Mouse (Mus musculus) embryonic facial prominence, embryonic 11.5 days (tissue): ENCODE measurements around the gene Tdo2. TPM values are rescaled to one million over a fixed set of nuclear protein-coding genes. Genes with fewer than 3 reads are reported as not detected.

ENCODE experiments used
- ATAC-seq: fragments of 200-750 bp; cut with Nextera tagmentation; replicated peaks from 2 replicates; pipeline ENCODE4 v1.8.0; 2017; ENCODE audit warnings: low read depth; ENCODE audit not compliant: insufficient number of reproducible peaks, low FRiP score, low TSS enrichment
- DNase-seq: peaks from one replicate; pipeline ENCODE4 v3.0.0-alpha.2; 2015; ENCODE audit warnings: low spot score
- H3K27ac ChIP-seq: fragments of 300-500 bp; sonication (generic); replicated peaks from 2 replicates; pipeline ENCODE4 v1.5.1; 2014; ENCODE audit warnings: mild to moderate bottlenecking, low read depth, low read length, control low read depth
- H3K27me3 ChIP-seq: fragments of 300-500 bp; sonication (generic); 2 replicates; pipeline ENCODE4 v1.6.1; 2014; ENCODE audit warnings: mild to moderate bottlenecking, low read length, moderate library complexity, mixed read lengths; ENCODE audit not compliant: control insufficient read depth, insufficient read depth
- H3K36me3 ChIP-seq: fragments of 300-500 bp; sonication (generic); replicated peaks from 2 replicates; pipeline ENCODE4 v1.6.1; 2014; ENCODE audit warnings: low read depth, mild to moderate bottlenecking, low read length, moderate library complexity, mixed read lengths; ENCODE audit not compliant: control insufficient read depth, insufficient read depth
- H3K4me1 ChIP-seq: fragments of 300-500 bp; sonication (generic); 2 replicates; pipeline ENCODE4 v1.6.1; 2014; ENCODE audit warnings: low read length, mixed read lengths; ENCODE audit not compliant: control insufficient read depth, insufficient read depth
- H3K4me2 ChIP-seq: fragments of 300-500 bp; sonication (generic); 2 replicates; pipeline ENCODE4 v1.6.1; 2014; ENCODE audit warnings: low read depth, mild to moderate bottlenecking, control low read depth, low read length, moderate library complexity
- H3K4me3 ChIP-seq: fragments of 300-500 bp; sonication (generic); 2 replicates; pipeline ENCODE4 v1.5.1; 2014; ENCODE audit warnings: low read depth, low read length, control low read depth
- H3K9ac ChIP-seq: fragments of 300-500 bp; sonication (generic); replicated peaks from 2 replicates; pipeline ENCODE4 v1.6.1; 2014; ENCODE audit warnings: mild to moderate bottlenecking, control low read depth, low read length
- H3K9me3 ChIP-seq: fragments of 300-500 bp; sonication (generic); replicated peaks from 2 replicates; pipeline ENCODE4 v1.6.1; 2016; ENCODE audit warnings: mild to moderate bottlenecking, low read length, inconsistent platforms, mixed read lengths; ENCODE audit not compliant: control insufficient read depth
- WGBS: fragments of 180-500 bp; shearing (Covaris S2); extraction: QIAGEN DNeasy Blood & Tissue Kit; methylation state at CpG from one replicate; pipeline ENCODE4 v1.1.7; 2014; 5-methylcytosine and 5-hydroxymethylcytosine counted together
- polyA plus RNA-seq: library from polyadenylated mRNA; unstranded; fragments of >200 nt; fragmentation: Nextera tagmentation; extraction: Ambion mirVana; gene quantifications from 2 replicates; pipeline ENCODE4 v1.2.1, GENCODE M21; 2014

Gene Tdo2
- polyA plus RNA-seq, 1 experiment from 2014 or later = 0.15 TPM

GRCm38 (mm10) chr3:81989692-81990141, 13.7 kb upstream of the Tdo2 start:
- ATAC-seq (no peak), DNase-seq (no peak)
- Histone ChIP-seq H3K36me3 (no peaks in the 10 kb centered on the region), H3K27me3 (no peaks in the 10 kb centered on the region), H3K27ac (no peak overlapping the region), H3K4me1 (no peaks in the 10 kb centered on the region), H3K4me3 (no peak overlapping the region), H3K9me3 (no peaks in the 10 kb centered on the region), H3K4me2 (no peak overlapping the region), H3K9ac (no peak overlapping the region)
- WGBS = 29% methylated on average over 2 of the region's 2 CpGs

- ATAC-seq (no peak), DNase-seq (no peak)
- no peaks in the 10 kb centered on the region for H3K36me3 ChIP-seq
- H3K9ac ChIP-seq = no peak overlapping the region
- H3K27me3 ChIP-seq = no peaks in the 10 kb centered on the region
- H3K27ac ChIP-seq = no peak overlapping the region
- H3K4me3 ChIP-seq = no peak overlapping the region
- no peaks in the 10 kb centered on the region for H3K9me3 ChIP-seq
- no peak overlapping the region for H3K4me2 ChIP-seq
- no peaks in the 10 kb centered on the region for H3K4me1 ChIP-seq
- 94% methylated on average over 3 of the region's 3 CpGs for WGBS
Measured at GRCm38 (mm10) chr3:81987628-81988027, 11.6 kb upstream of the Tdo2 start.

- 99% methylated on average over 2 of the region's 2 CpGs for WGBS
- Histone ChIP-seq H3K4me2 (no peak overlapping the region), H3K9me3 (no peaks in the 10 kb centered on the region), H3K9ac (no peak overlapping the region), H3K4me1 (no peaks in the 10 kb centered on the region), H3K36me3 (no peaks in the 10 kb centered on the region), H3K27ac (no peak overlapping the region), H3K4me3 (no peak overlapping the region), H3K27me3 (no peaks in the 10 kb centered on the region)
- ATAC-seq = no peak
- no peak for DNase-seq
Measured at GRCm38 (mm10) chr3:81986103-81986502, 10.1 kb upstream of the Tdo2 start.

GRCm38 (mm10) chr3:81985100-81985499, 9.1 kb upstream of the Tdo2 start:
- no peaks in the 10 kb centered on the region for H3K36me3 ChIP-seq
- H3K27ac ChIP-seq = no peak overlapping the region
- no peak overlapping the region for H3K9ac ChIP-seq
- no peak for ATAC-seq
- H3K4me1 ChIP-seq = no peaks in the 10 kb centered on the region
- 62% methylated on average over 1 of the region's 1 CpGs for WGBS
- DNase-seq = no peak
- H3K27me3 ChIP-seq = no peaks in the 10 kb centered on the region
- no peak overlapping the region for H3K4me3 ChIP-seq
- no peak overlapping the region for H3K4me2 ChIP-seq
- H3K9me3 ChIP-seq = no peaks in the 10 kb centered on the region

GRCm38 (mm10) chr3:81983120-81983895, 7.3 kb upstream of the Tdo2 start:
- Histone ChIP-seq H3K4me2 (no peak overlapping the region), H3K4me1 (no peaks in the 10 kb centered on the region), H3K27me3 (no peaks in the 10 kb centered on the region), H3K36me3 (no peaks in the 10 kb centered on the region), H3K27ac (no peak overlapping the region), H3K9me3 (no peaks in the 10 kb centered on the region), H3K4me3 (no peak overlapping the region), H3K9ac (no peak overlapping the region)
- no peak for DNase-seq
- WGBS = 85% methylated on average over 8 of the region's 8 CpGs
- ATAC-seq = no peak

GRCm38 (mm10) chr3:81981990-81982389, 6.0 kb upstream of the Tdo2 start, which contains the start of gene Asic5:
Asic5 (plus strand) TSS chr3:81982290.
- Histone ChIP-seq H3K4me2 (no peak within 1 kb of the TSS), H3K27me3 (no peaks in the 10 kb centered on the region), H3K36me3 (no peaks in the 10 kb centered on the region), H3K9ac (no peak within 1 kb of the TSS), H3K4me3 (no peak within 1 kb of the TSS), H3K9me3 (no peaks in the 10 kb centered on the region), H3K4me1 (no peaks in the 10 kb centered on the region), H3K27ac (no peak within 1 kb of the TSS)
- WGBS = 87% methylated on average over 5 of the region's 5 CpGs
- DNase-seq (no peak), ATAC-seq (no peak)

GRCm38 (mm10) chr3:81981576-81981975, 5.6 kb upstream of the Tdo2 start:
- Histone ChIP-seq H3K27ac (no peak overlapping the region), H3K4me2 (no peak overlapping the region), H3K4me3 (no peak overlapping the region), H3K27me3 (no peaks in the 10 kb centered on the region), H3K9ac (no peak overlapping the region), H3K4me1 (no peaks in the 10 kb centered on the region), H3K9me3 (no peaks in the 10 kb centered on the region), H3K36me3 (no peaks in the 10 kb centered on the region)
- DNase-seq = no peak
- 97% methylated on average over 5 of the region's 5 CpGs for WGBS
- ATAC-seq = no peak

- Histone ChIP-seq H3K27me3 (no peaks in the 10 kb centered on the region), H3K9ac (no peak overlapping the region), H3K27ac (no peak overlapping the region), H3K9me3 (no peaks in the 10 kb centered on the region), H3K4me3 (no peak overlapping the region), H3K4me1 (no peaks in the 10 kb centered on the region), H3K4me2 (no peak overlapping the region), H3K36me3 (no peaks in the 10 kb centered on the region)
- no peak for ATAC-seq
- no peak for DNase-seq
- 74% methylated on average over 4 of the region's 4 CpGs for WGBS
Measured at GRCm38 (mm10) chr3:81975607-81976006, 395 bp downstream of the Tdo2 start.
